Mouse (Mus musculus) regulatory T cell (primary cell): ENCODE data around the gene Exoc3l2.
"Not testable (repeated sequence)": the region's sequence is repeated elsewhere in the genome, so short reads cannot be mapped to it uniquely, and the experiment has no call there.

Experiments used
- in situ Hi-C: fragments of 300-600 bp; cut with MboI, MseI; formaldehyde crosslinking; loops from one replicate; pipeline ENCODE4 v1.15.1; 2025; ENCODE audit warnings: high pct_unique_total_duplicates

Gene Exoc3l2

DNA sequence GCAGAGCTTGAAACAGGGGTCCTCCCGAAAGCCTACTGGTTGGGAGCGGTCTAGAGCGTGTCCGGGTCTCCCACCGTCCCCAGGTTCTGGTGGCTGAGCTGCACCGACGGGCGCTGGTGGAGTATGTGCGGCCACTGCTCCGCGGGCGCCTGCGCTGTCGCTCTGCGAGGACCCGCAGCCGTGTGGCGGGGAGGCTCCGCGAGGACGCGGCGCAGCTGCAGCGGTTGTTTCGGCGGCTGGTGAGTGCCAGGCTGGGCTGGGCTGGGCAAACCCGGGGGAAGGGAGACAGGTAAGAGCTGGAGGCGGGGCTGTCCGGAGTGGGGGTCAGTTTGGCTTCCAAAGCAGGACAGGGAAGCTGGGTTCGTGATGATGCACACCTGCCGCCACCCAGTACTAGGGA is 26.4 kb downstream of the Exoc3l2 start:
- in situ Hi-C loops: no loop called here

- in situ Hi-C loops: no loop called here
These were observed 28.6 kb downstream of the Exoc3l2 start for GRCm38 (mm10) chr7:19491731-19492130.

DNA sequence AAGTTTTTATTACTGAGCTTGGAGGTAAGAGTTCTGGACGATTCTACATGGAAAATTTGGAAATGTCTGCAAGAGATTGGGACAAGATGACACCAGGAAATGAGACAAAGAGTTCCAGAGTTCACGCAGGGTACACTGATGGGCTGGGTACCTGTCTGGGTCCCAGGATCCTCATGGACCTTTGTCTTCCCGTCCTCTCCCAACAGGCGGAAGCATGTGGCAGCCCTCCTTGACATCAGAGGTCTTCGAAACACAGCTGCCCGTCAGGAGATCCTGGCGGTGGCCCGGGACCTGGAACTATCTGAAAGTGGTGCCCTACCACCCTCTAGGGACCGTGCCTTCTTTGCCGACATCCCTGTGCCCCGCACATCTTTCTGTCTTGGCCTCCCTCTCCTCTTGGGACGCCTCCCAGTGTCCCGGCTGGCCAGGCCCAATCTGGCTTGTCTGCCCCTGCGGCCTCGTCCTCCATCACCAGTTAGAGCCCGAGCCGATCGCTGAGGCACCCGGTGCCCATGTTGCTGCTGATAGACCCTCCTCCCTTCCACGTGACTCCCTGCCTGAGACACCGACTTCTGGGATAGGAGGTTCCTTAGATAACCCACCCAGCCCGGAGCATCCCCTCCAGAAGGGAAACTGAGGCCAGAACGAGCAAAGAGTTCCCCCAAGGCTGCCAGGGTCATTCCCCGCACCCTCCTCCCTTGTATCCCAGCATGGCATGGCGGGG is 31.8 kb downstream of the Exoc3l2 start:
- in situ Hi-C loops: loop anchor here (5.0 kb wide), 1 partner anchor 73 kb away; no protein-coding TSS in a partner anchor

GRCm38 (mm10) chr7:19495521-19496213 is 32.5 kb downstream of the Exoc3l2 start:
- in situ Hi-C loops: loop anchor here (5.0 kb wide), 1 partner anchor 73 kb away; no protein-coding TSS in a partner anchor

- in situ Hi-C loops: loop anchor here (5.0 kb wide), 1 partner anchor 74 kb away; no protein-coding TSS in a partner anchor
These were observed 33.1 kb downstream of the Exoc3l2 start for GRCm38 (mm10) chr7:19496214-19496555.

- in situ Hi-C loops: loop anchor here (5.0 kb wide), 1 partner anchor 76 kb away; no protein-coding TSS in a partner anchor
These were observed 35.2 kb downstream of the Exoc3l2 start for GRCm38 (mm10) chr7:19498326-19498725.

GRCm38 (mm10) chr7:19500420-19501363 is 37.6 kb downstream of the Exoc3l2 start:
- in situ Hi-C loops: no loop called here

- in situ Hi-C loops: no loop called here
These were observed 38.5 kb downstream of the Exoc3l2 start for GRCm38 (mm10) chr7:19501658-19502057.

DNA sequence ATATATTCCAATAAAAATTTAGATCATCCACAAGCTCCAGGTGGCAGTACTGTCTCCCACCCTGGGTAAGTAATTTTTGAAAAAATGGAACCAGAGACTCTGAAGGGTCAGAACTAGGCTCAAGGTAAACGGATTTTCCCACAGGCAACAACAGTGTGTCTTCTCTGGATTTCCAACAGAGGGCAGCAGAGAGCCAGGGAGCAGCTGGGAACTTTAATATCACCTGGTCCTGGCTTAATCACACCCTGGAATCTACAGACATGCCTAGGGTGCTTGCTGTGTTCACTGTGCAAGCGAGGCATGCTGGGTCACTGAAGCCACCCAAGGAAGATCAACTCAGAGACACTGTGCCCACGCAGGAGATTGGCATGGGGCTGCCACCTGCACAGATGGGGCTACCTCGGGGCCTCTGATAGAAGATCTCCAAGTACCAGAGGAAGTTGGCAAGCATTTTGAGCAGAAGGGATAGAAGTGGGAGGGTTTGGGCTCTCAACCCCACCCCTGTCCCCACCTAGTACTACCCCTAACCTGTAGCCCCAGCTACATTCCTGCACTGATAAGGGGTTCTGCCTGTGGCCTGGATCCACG is 40.4 kb downstream of the Exoc3l2 start:
- in situ Hi-C loops: no loop called here

DNA sequence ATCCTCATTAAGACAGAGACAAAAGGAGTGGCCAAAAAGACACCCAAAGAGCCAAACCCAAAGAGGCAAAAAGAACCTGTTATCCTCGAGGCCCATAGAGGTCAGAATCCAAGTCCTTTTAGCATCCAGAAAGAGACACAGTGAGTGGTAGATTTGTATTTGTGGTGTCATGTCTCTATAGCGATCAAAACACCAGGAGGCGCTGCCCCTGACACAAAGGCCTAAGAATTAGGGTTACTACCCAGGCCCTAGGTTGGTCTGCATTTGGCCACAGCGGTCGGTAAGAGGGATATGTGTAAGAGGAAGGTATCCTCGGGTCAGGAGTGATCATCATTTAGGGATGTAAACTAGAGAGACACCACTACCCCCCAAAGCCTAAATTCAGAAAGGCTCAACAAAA is 43.2 kb downstream of the Exoc3l2 start:
- in situ Hi-C loops: no loop called here

DNA sequence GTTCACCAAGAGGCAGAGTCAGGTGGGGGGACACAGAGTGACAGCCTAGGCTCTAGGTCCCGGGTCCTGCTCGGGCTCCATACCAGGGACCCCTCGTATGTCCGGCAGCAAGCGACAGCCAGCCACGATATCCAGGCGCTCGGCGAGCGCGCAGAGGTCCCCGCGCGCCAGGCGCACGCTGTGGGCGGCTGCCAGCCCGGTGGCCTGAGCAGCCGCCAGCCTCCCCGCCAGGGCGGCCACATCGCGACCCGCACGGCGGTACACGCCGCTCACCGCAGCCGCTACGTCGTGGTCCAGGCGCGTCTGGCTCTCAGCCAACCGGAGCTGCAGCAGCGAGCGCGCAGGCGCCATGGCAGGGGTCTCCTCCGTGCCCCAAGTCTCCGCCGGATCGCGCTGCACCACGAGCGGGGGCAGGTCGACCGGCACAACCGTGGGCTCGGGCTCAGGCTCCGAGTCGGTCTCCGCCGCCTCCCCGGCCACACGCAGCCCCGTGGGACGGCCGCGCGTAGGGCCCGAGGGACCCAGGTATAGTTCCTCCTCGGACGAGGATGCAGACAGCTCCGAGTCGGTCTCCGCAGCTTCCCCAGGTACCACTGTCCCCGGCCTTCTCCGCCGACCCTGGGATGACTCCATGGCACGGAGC is 44.0 kb downstream of the Exoc3l2 start:
- in situ Hi-C loops: no loop called here

DNA sequence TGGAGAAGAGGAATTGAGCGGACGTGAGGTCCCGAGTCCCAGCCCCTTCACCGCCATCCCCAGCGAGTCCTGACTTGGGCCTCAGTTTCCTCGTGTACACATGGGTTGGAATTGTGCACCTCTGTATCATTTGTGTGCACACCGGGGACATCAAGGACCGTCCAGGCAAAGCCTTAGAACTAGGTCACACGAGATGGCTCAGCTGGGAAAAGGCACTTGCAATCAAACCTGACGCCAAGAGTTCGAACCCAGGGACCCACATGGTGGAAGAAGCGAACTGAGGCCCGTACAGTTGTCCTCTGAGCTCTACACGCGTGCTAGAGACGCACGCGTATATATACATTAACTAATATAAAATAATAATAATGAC is 44.5 kb downstream of the Exoc3l2 start:
- in situ Hi-C loops: no loop called here

- in situ Hi-C loops: no loop called here
These were observed 45.2 kb downstream of the Exoc3l2 start, which contains the start of the genes Bloc1s3 and Trappc6a for GRCm38 (mm10) chr7:19508150-19508923. TSS of gene Bloc1s3 (minus strand) at chr7:19508367. TSS of gene Trappc6a (plus strand) at chr7:19508395.

- in situ Hi-C loops: no loop called here
These were observed 45.9 kb downstream of the Exoc3l2 start for GRCm38 (mm10) chr7:19508924-19509568.

- in situ Hi-C loops: no loop called here
These were observed 46.7 kb downstream of the Exoc3l2 start for GRCm38 (mm10) chr7:19509786-19510185.

- in situ Hi-C loops: not testable (repeated sequence)
These were observed 48.8 kb downstream of the Exoc3l2 start for GRCm38 (mm10) chr7:19511934-19512333.

DNA sequence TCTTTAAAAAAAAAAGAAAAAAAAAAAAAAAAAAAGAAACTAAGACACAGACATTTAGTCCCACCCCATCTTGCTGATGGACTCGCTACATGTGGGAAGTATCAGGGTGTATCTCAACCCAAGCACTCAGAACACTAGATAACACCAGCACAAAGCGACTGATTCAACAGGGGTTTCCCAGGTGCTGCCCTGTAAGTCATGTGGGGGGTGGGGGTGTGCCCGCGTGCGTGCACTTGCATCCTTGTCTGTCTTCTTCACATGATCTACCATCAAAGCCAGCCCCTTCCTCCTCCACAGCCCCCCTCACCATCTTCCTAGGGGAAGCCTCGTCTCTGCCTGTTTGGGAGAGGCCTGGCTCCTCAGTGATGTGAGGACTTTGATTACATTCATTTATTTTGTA is 49.2 kb downstream of the Exoc3l2 start:
- in situ Hi-C loops: no loop called here

GRCm38 (mm10) chr7:19517652-19518365 is 54.7 kb downstream of the Exoc3l2 start, which contains the start of gene Nkpd1:
TSS of gene Nkpd1 (plus strand) at chr7:19517838.
- in situ Hi-C loops: no loop called here

DNA sequence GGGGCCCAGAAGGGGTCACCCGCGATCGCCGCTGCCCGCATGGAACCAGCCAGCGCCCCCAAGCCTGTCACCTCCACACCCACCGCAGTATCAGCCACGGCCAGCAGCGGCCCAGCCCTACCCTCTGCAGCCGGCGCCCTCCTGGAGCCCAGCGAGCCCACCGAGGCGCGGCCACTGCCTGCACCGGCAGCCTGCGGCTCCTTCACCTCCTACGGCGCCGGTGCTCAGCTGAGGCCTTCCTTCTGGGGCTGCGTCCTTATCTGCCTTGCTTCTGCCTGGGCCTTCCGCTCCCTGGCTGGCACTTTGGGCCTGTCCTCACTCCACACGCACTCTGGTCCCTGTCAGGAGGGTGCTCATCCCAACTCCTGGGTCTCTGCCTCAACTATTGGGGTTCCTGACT is 56.9 kb downstream of the Exoc3l2 start:
- in situ Hi-C loops: loop anchor here (5.0 kb wide), 1 partner anchor 118 kb away; the partner anchor contains the start of genes Ckm and Klc3
